Mouse (Mus musculus) liver, adult 2 months (tissue): ENCODE data around the gene Gcgr. TPM values are rescaled to one million over a fixed set of nuclear protein-coding genes. Genes with fewer than 3 reads are reported as not detected.

Experiments
- DNase-seq: peaks from one replicate; pipeline ENCODE4 v3.0.0-alpha.2; 2011; ENCODE audit warnings: low read depth, low spot score; ENCODE audit errors: extremely low read depth
- H3K27ac ChIP-seq: fragments of 200-500 bp; replicated peaks from 2 replicates; pipeline ENCODE4 v1.5.1; 2012; ENCODE audit warnings: low read depth, mild to moderate bottlenecking, control low read depth, inconsistent platforms, low read length; ENCODE audit not compliant: insufficient read depth
- H3K27me3 ChIP-seq: fragments of 200-500 bp; 2 replicates; pipeline ENCODE4 v1.6.1; 2012; ENCODE audit warnings: mild to moderate bottlenecking, moderate library complexity, low read length, inconsistent platforms; ENCODE audit not compliant: control insufficient read depth, insufficient read depth
- H3K36me3 ChIP-seq: fragments of 200-500 bp; 2 replicates; pipeline ENCODE4 v1.6.1; 2012; ENCODE audit warnings: low read length, inconsistent platforms; ENCODE audit not compliant: control insufficient read depth, insufficient read depth
- H3K4me1 ChIP-seq: fragments of 200-500 bp; 2 replicates; pipeline ENCODE4 v1.6.1; 2011; ENCODE audit warnings: low read length; ENCODE audit not compliant: control insufficient read depth, insufficient read depth
- H3K4me3 ChIP-seq: fragments of 200-500 bp; 2 replicates; pipeline ENCODE4 v1.5.1; 2011; ENCODE audit warnings: low read depth, mild to moderate bottlenecking, control low read depth, low read length, moderate library complexity; ENCODE audit not compliant: insufficient read depth
- H3K79me2 ChIP-seq: fragments of 200-500 bp; 2 replicates; pipeline ENCODE4 v1.6.1; 2012; ENCODE audit warnings: inconsistent platforms, mild to moderate bottlenecking, low read length, moderate library complexity; ENCODE audit not compliant: control insufficient read depth, insufficient read depth
- H3K9ac ChIP-seq: fragments of 200-500 bp; 2 replicates; pipeline ENCODE4 v1.6.1; 2012; ENCODE audit warnings: low read depth, mild to moderate bottlenecking, control low read depth, inconsistent platforms, low read length
- CTCF ChIP-seq: fragments of 200-500 bp; IDR thresholded peaks from 2 replicates; pipeline ENCODE4 v1.5.1; 2011; ENCODE audit warnings: low read depth, low read length, control low read depth
- POLR2A ChIP-seq: fragments of 200-500 bp; IDR thresholded peaks from 2 replicates; pipeline ENCODE4 v1.6.1; 2011; ENCODE audit warnings: low read length, control low read depth; ENCODE audit not compliant: insufficient read depth; ENCODE audit errors: extremely low read depth
- WGBS: fragments of 180-500 bp; shearing (Covaris S2); methylation state at CpG from one replicate; pipeline ENCODE4 v1.1.7; 2018; 5-methylcytosine and 5-hydroxymethylcytosine counted together
- polyA plus RNA-seq: library from polyadenylated mRNA; depleted of rRNA; stranded (reverse); fragments of >200 nt; gene quantifications from 2 replicates; pipeline ENCODE4 v1.2.3, GENCODE M21; 2012; rRNA removed
- total RNA-seq: library from RNA; depleted of rRNA; stranded (reverse); fragments of >200 nt; gene quantifications from 2 replicates; pipeline ENCODE4 v1.2.3, GENCODE M21; 2014; rRNA removed

Gcgr gene
- total RNA-seq (135 and 143 TPM in 2 replicates), polyA plus RNA-seq (542 and 561 TPM in 2 replicates)

- DNase-seq = peak; percentile 71
- H3K27me3 ChIP-seq = no peaks in the 10 kb centered on the region
- H3K36me3 ChIP-seq = peaks cover 2% of the 10 kb centered on the region; the same call in 1 of the 2 replicates
- H3K27ac ChIP-seq = peak within 1 kb of the TSS; percentile 99
- peaks cover 33% of the 10 kb centered on the region for H3K4me1 ChIP-seq
- peak within 1 kb of the TSS; percentile 98 for H3K9ac ChIP-seq
- H3K79me2 ChIP-seq = peaks cover 23% of the 10 kb centered on the region; the same call in 1 of the 2 replicates
- H3K4me3 ChIP-seq = peak within 1 kb of the TSS; percentile 94
- TF ChIP-seq POLR2A (0 out of 2 replicates have a peak, but pooled peaks have one; percentile 15), CTCF (no peak)
- WGBS = 6% methylated on average over 59 of the region's 62 CpGs
Observed at GRCm38 (mm10) chr11:120530085-120530964, at the start of gene Gcgr. Gene Gcgr (plus strand): TSS chr11:120530699.

GRCm38 (mm10) chr11:120483448-120483934, 47.0 kb upstream of the Gcgr start:
- TF ChIP-seq POLR2A (no peak), CTCF (no peak)
- H3K27me3 ChIP-seq = no peaks in the 10 kb centered on the region
- 88% methylated on average over 7 of the region's 7 CpGs for WGBS
- H3K36me3 ChIP-seq = peaks cover 27% of the 10 kb centered on the region
- H3K4me3 ChIP-seq = no peak overlapping the region
- no peak overlapping the region for H3K27ac ChIP-seq
- peaks cover 9% of the 10 kb centered on the region; the same call in 1 of the 2 replicates for H3K79me2 ChIP-seq
- peaks cover 11% of the 10 kb centered on the region; the same call in 1 of the 2 replicates for H3K4me1 ChIP-seq
- no peak for DNase-seq
- H3K9ac ChIP-seq = no peak overlapping the region

- WGBS = 1% methylated on average over 59 of the region's 60 CpGs
Observed at GRCm38 (mm10) chr11:120484265-120484981, 46.1 kb upstream of the Gcgr start, which contains the start of gene Mrpl12. Gene Mrpl12 (plus strand): TSS chr11:120484613.

GRCm38 (mm10) chr11:120485251-120485650, 45.2 kb upstream of the Gcgr start:
- H3K79me2 ChIP-seq = peaks cover 9% of the 10 kb centered on the region; the same call in 1 of the 2 replicates
- H3K27ac ChIP-seq = peak overlapping the region; percentile 95
- WGBS = 2% methylated on average over 10 of the region's 10 CpGs
- peaks cover 24% of the 10 kb centered on the region for H3K36me3 ChIP-seq
- H3K9ac ChIP-seq = peak overlapping the region; percentile 97
- H3K4me3 ChIP-seq = peak overlapping the region; percentile 91
- H3K27me3 ChIP-seq = no peaks in the 10 kb centered on the region
- TF ChIP-seq CTCF = no peak
- no peak for TF ChIP-seq POLR2A
- DNase-seq = peak; percentile 87
- peaks cover 17% of the 10 kb centered on the region for H3K4me1 ChIP-seq

More at GRCm38 (mm10) chr11:120484265-120484981, 46.1 kb upstream of the Gcgr start, which contains the start of gene Mrpl12:
- TF ChIP-seq POLR2A (peak; percentile 84), CTCF (no peak)
- H3K36me3 ChIP-seq = peaks cover 25% of the 10 kb centered on the region
- H3K4me1 ChIP-seq = peaks cover 11% of the 10 kb centered on the region; the same call in 1 of the 2 replicates
- H3K27ac ChIP-seq = peak within 1 kb of the TSS; percentile 95
- no peaks in the 10 kb centered on the region for H3K27me3 ChIP-seq
- peaks cover 9% of the 10 kb centered on the region; the same call in 1 of the 2 replicates for H3K79me2 ChIP-seq
- H3K9ac ChIP-seq = peak within 1 kb of the TSS; percentile 97
- DNase-seq = peak; percentile 86
- peak within 1 kb of the TSS; percentile 91 for H3K4me3 ChIP-seq

GRCm38 (mm10) chr11:120488516-120488915, 42.0 kb upstream of the Gcgr start:
- H3K9ac ChIP-seq = no peak overlapping the region
- peaks cover 15% of the 10 kb centered on the region; the same call in 1 of the 2 replicates for H3K36me3 ChIP-seq
- peaks cover 9% of the 10 kb centered on the region; the same call in 1 of the 2 replicates for H3K79me2 ChIP-seq
- WGBS = 70% methylated on average over 4 of the region's 4 CpGs
- no peak overlapping the region for H3K27ac ChIP-seq
- peaks cover 31% of the 10 kb centered on the region for H3K4me1 ChIP-seq
- TF ChIP-seq CTCF (no peak), POLR2A (no peak)
- no peaks in the 10 kb centered on the region for H3K27me3 ChIP-seq
- H3K4me3 ChIP-seq = no peak overlapping the region
- no peak for DNase-seq
